Mouse (Mus musculus) lung, postnatal 25 days (tissue): ENCODE measurements around the gene Mrpl45.

Experiments used
- DNase-seq: peaks from one replicate; pipeline ENCODE4 v3.0.0; 2022; ENCODE audit warnings: low spot score

Gene Mrpl45

DNA sequence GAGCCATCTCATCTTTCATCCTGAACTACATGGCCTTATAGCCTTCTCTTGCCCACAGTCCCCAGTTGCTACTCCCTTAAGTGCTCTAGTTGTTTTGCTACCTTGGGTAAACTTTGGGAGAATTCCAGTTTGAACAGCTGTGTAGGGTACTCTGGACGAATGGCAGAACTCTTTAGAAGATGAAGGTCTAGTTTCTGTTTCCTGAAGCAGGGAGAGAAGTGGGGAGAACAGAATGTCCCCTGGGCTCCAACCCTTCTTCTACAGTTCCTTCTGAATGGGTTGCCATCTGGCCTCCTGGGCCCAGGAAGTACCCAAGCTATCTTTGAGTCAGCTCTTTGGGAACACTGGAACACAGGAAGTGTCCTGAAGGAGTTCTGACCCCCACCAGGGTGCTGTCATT is 18.4 kb downstream of the Mrpl45 start:
- no peak for DNase-seq

DNA sequence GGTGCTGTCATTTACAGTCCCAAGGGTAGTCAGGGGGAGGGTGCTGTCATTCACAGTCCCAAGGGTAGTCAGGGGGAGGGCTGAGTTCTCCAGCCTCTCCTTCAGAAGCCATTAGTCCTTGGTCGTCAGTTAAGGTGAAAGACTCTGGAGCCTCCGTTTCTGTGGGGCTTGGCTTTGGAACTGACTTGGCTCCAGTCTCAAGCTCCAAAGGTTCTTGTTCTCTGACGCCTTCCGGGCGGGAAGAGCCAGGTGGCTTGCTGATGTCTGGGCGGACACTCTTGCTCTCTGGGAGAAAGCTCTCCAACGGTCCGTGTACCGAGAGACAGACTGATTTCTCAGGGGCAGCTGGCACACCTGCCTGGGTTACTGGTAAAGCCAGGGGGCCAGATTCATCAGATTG is 18.9 kb downstream of the Mrpl45 start:
- DNase-seq: no peak

DNA sequence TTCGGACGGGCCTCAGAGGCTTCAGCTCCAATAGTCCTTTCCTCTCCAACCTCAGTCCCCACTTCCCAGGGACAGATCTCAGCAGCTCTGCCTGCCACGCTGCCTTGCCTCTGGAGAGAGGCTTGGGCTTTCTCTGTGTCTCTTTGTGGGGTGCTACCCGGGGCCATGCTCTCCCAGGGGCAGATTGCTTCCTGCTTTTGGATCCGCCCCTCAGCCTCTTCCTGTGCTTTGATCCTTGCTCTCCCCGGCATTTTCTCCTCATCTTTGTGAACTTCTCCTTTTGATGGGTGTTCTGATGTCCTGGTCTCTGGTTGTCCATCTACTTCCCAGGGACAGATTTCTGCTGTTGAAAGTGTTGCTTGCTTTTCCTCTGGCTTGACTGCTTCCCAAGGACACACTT is 20.7 kb downstream of the Mrpl45 start:
- no peak for DNase-seq

DNA sequence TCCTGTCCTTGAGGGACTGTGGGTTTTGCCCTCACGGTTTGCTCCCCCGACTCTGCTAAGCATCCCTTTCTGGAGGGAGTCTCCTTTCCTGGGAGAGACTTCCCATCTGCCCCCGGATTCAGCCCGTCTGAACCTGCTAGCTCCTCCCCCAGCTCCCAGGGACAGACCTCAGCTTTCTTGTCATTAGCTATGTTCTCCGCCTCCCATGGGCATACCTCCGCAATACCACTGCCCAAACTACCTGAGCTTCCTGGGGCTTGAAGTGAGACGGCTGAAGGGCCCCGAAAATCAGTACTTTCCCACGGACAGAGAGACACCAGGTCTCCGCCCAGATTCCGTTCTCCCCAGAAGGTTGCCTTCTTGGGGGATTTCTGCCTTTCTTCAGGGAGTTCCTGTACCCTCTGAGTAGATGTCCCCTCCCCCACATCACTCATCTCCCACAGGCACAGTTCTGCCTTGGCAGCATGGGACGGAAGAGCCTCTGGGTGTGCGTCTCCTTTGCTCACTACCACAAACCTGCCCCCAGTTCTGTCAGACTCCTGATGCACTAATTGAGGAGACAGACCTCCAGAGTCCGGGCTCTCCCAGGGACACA is 21.3 kb downstream of the Mrpl45 start:
- DNase-seq: no peak

DNA sequence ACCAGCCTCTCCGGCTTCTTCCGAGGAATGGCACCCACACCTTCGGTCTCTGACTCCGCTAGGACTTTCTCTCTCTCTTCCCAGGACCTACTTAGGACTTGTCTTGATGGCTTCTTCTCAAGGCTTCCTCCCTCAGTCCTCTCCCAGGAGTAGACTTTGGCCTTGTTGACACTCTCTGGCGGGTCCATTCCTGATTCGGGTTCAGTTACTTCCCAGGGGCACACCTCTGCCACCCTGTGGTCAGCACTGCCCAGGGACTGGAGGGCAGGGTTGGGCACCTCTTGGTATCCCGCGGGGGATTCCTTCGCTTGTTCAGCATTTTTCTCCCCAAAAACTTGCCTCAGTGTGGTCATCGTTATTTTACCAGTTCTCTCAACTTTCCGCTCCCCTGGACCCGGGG is 21.8 kb downstream of the Mrpl45 start:
- DNase-seq: no peak

DNA sequence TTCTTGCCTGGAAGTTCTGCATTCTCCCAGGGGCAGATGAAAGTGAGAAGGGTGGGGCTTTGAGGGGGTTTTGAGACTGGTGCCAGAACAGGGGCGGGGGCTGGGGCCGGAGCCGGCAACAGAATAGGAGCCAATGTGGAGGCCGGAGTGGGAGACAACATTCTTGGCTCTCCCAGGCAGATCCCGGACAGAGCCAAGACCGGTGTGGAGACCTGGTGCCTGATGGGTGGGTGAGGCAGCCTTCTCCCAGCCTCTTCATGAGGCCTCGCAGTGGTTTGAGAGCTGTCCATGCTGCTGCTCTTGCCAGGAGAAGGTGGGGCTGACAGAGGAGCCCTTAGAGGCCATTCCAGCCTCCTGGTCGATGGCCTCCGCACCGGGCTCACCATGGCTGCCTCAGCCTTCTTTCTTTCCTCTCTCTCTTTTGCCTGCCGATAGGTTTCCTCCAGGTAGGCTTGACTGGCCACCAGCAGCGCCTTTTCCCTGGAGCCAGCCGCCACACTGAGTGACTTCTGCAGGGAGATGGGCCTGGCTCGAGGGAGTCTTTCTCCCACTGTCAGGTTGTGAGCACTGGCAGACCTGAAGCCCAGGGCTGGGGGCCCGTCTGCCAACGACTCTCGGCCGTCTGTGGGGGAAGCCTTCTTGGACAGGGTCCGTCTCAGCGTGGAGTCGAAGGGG is 22.9 kb downstream of the Mrpl45 start:
- peak; percentile 41 for DNase-seq

DNA sequence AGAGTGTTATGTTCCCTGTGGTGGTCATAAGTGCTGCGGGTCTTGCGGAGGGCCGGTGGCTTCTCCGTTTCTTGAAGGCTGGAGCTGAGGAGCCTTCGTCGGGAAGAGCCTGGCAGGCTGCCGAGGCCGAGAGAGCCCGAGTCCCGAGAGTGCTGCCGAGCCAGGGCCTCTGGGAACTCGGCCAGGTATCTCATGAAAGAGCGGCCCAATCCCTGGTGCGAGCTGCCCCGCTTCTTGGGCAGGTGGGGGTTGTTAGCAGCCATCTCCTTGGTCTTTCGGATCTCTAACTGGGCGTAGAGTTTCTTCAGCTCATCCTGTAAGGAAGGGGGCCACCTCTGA is 23.4 kb downstream of the Mrpl45 start:
- peak; percentile 67 for DNase-seq

DNA sequence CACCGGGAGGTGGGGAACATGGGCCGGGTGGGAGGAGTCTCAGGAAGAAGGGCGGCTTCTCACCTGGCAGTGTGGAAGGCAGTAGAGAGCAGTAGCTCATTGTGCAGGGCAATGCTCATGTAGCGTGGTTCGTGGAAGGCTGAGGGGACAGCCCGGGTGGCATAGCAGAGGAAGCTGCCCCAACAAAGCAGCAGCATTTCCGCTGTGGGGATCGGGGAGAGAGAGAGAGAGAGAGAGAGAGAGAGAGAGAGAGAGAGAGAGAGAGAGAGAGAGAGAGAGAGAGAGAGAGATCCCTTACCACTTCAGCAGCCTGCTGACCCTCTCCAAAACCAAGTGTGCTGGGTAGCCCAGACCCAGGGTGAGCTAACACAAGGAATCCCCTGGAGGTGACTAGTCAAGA is 27.7 kb downstream of the Mrpl45 start:
- no peak for DNase-seq

DNA sequence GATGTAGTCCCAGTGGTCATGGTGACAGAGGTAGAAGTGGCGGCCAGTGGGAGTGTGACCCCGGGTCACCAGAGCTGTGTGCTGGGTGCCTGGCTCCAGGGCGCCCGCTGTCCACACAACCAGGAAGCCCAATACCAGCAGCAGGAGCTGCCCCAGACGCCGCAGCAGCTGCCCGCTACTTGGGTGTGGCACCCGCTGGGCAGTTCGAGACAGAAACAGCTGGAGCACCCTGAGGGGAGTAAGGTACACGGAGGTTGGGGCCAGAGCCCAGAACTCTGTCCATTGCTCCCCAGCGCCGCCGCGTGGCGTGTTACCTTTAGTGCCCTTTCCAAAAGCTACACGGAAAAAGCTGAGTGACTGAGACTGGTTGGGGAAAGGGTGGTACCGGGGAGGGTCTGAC is 28.1 kb downstream of the Mrpl45 start:
- peak; percentile 51 for DNase-seq

DNA sequence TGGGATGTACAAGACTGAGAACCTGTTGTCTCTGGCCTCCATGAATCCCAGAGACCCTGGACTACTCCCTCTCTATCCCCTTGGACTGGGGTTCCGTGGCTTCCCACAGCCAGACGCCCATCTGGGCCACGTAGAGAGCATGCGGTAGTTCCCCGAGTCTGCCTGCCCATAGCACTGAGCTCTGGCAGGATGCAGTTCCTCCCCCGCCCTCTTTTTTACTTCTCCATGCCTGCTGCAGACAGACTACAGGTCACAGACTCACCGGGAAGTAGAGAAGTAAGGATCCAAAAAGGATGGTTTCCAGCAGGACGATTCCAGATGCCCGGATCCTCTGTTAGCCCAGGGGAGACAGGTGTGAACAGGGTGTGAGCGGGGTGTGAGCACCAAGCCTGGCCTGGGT is 29.9 kb downstream of the Mrpl45 start:
- DNase-seq: no peak

DNA sequence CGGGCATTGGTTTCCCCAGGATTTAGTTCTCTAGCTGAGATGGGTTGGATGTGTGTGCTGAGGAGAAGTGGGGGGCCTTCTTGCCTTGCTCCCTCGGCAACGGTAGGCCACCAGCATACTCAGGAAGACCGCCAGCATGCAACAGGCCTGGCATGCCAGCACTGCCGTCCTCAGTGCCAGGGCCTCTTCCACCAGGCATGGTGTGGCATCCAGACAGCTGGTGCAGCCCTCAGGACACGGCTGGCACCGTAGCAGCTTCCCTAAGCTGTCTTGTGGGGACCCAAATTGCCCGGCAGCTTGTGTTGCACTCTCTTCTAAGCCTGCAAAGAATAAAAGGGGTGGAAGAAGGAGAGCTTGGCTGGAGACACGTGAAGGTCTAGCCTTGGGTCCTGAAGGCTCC is 30.9 kb downstream of the Mrpl45 start:
- DNase-seq: no peak

DNA sequence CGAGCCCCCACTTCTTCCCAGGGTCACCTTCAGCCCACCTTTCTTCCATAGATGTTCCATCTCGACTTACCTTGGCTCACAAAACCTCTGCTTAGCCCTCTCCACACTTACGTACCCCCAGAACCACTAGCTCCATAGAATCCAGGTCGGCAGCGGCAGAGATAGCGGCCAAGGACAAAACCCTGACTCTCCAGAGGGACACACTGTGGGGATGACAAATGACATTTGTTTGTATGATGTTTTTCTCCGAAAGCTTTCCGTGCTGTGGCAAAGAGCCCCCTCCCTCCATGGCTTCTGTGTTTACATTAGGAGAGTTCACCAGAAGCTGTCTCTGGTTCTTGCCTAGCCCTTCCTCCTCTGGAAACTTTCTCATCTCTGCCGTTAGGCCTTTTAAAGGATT is 31.8 kb downstream of the Mrpl45 start:
- no peak for DNase-seq

DNA sequence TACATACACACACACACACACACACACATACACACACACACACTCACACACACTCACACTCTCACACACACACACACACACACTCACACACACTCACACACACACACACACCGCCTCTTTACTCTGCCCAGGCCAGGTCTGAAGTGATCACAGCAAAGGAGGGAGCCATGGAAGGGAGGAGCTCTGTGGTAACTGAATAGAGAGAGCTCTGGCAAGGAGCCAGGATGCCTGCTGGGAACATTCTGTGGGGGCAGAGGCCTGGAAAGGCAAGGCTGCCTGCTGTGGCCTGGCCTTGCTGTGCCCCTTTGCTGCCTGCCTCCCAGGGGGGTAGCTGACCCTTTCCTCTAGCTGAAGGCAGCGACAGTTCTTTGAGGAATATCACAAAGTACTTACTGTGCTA is 34.5 kb downstream of the Mrpl45 start:
- peak; percentile 71 for DNase-seq

DNA sequence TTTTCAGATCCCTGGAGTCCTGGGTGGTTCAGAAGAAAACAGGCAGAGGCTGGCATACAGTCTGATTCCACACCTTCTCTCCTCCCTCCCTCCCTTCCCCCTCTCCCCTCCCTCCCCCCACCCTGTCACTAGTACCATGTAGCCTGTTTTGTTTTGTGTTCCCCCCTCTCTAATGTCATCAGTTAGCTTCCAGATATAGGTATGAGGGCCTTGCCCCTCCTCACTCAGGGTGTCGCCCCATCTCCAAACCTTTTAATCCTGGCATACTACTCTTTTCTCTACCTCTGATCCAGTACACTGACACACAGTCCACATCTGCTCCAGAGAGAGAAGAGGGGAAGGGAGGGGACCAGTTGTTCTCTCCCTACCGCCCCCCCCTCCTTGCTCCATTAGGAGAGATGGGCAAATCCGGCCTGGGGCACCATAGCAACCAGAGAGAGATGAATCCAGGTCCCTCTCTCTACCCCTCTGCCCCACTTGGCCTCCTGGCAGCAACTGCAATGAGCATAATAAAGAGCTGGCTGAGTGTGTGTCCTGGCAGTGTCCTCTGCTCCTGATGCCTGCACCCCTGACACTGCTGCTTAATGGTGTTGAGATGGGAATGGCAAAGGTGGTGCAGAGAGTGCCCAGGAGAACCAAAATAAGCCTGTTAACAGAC is 36.6 kb downstream of the Mrpl45 start, which contains the start of gene Gpr179:
Gene Gpr179 (minus strand): TSS at position 51 of the 658 bp plus-strand sequence.
- DNase-seq: no peak

DNA sequence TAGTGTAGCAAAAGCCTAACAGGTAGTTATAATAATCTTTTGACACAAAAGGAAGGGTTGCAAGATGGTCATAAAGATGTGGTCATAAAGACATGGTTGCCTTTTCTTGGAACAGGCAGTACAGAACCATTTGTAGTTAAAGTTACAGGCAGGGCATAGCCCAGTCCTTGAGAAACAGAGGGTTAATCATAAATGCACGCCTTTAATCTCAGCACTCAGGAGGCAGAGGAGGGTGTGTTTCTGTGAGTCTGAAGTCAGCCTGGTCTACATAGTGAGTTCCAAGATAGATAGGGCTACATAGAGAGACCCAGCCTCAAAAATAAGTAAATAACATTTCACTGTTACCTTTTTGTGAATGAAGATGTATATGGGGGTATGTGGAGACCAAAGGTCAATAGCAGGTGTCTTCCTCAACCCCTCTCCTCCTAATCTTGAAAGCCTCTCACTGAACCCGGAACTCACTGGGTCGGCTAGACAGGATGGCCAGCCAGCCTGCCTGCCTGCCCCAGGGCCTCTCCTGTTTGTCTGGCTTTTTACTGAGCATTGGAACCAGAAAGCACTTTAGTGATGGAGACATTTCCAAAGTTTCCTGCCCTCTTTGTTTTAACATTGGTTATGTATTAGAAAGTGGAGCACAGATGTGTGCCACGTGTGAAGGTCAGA is 37.5 kb downstream of the Mrpl45 start:
- DNase-seq: no peak

DNA sequence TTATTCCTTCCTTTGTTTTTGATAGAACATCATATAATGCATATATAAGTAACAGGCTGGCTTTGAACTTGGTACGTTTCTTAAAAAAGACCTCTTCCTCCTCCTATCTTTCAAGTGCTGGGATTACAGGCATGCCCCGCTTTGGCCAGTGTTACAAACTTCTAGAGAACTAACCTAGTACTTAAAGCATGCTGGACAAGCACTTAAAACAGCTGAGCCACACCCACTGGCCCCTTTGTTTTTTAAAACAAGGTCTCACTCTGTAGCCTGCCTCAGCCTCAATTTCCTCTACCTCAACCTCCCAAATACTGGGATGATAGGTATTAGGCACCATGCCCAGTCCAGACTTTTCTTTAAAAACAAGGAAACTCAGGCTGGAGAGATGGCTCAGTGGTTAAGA is 39.1 kb downstream of the Mrpl45 start:
- DNase-seq: no peak

DNA sequence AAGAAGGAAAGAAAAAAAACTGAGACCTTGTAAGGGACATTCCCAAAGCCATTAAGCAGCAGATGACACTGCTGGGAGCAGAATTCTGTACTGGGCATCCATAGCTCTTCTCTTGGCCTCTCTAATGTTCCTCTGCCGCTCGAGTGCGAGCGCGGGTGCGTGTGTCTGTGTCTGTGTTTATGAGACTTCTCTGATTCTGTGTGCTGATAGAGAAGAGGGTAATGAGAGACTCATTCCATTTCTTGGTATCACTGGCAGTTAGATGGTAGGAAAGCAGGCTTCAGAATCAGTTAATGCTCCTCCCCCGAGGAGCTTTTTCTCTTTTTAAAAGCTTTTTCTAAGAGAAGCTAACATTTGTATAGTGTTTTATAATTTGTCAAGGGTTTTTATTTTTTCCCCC is 39.7 kb downstream of the Mrpl45 start:
- DNase-seq: no peak

DNA sequence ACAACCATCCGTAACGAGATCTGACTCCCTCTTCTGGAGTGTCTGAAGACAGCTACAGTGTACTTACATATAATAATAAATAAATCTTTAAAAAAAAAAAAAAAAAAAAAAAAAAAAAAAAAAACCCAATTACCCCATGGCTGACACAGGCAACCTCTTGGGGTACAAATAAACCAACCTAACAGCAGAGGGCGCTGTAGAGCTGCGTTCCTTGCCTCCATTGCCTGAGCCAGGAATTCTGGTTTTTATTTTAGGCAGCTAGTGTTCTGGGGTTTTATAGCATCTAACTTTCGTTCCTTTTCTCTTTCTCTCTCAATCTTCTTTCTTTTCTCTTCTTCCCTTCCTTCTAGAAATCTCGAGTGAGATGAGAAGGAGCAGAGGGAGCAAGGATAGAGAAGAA is 42.1 kb downstream of the Mrpl45 start:
- peak; percentile 84 for DNase-seq

DNA sequence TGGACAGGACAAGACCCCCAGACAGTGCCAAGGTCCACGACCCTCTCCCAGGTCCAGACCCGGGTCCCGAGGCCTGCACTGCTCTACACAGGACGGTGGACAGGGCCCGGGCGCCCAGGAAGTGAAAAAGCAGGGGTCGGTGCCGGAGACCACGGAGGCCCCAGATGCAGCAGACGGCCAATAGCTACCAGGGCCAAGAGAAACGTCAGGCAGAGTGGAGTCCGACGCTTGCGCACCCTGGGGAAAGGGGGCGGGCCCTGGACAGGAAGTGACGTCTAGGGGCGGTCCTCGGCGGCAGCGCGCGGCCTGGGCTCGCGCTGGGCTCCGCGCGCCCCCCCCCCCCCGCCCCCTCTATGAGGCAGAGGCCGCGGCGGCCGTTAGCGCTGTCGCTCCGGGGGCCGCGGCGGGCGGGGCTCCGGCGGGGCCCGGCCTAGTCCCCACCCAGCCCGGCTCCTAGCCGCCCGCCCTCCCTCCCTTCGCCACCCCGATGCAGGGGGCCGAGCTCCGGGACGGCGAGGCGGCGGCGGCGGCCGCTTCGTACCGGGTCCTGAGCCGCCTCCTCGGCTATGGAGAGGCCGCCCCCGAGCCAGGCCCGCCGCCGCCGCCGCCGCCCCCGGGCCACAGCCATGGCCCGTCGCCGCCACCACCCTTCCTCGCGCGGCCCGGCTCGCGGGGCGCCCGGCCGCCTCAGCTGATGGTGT is 46.6 kb downstream of the Mrpl45 start, which contains the start of gene Socs7:
Gene Socs7 (plus strand): TSS at position 604 of the 701 bp plus-strand sequence.
- peak; percentile 95 for DNase-seq

DNA sequence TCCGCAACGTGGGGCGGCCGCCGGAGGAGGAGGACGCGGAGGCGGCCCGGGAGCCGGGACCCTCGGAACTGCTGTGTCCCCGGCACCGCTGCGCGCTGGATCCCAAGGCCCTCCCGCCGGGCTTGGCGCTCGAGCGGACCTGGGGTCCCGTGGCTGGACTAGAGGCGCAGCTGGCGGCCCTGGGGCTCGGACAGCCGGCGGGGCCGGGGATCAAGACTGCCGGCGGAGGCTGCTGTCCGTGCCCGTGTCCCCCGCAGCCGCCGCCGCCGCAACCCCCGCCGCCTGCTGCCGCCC is 47.1 kb downstream of the Mrpl45 start:
- DNase-seq: no peak

DNA sequence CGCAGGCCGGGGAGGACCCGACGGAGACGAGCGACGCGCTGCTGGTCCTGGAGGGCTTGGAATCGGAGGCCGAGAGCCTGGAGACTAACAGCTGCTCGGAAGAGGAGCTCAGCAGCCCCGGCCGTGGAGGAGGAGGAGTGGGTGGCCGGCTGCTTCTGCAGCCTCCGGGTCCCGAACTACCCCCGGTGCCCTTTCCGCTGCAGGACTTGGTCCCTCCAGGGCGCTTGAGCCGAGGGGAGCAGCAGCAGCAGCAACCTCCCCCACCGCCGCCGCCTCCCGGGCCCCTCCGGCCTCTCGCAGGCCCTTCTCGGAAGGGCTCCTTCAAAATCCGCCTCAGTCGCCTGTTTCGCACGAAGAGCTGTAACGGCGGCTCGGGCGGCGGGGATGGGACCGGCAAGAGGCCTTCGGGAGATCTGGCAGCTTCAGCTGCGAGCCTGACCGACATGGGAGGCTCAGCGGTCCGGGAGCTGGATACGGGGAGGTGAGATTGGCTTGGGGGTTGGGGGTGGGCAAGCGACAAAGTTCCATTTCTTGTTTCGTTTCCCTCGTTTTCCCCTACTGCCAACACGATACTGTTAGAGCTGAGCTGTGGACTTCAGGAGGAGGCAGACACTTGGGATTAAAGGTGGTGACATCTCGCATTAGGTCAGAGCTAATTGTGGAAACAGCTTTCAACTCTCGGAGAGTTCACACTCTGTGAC is 47.6 kb downstream of the Mrpl45 start:
- peak; percentile 17 for DNase-seq

DNA sequence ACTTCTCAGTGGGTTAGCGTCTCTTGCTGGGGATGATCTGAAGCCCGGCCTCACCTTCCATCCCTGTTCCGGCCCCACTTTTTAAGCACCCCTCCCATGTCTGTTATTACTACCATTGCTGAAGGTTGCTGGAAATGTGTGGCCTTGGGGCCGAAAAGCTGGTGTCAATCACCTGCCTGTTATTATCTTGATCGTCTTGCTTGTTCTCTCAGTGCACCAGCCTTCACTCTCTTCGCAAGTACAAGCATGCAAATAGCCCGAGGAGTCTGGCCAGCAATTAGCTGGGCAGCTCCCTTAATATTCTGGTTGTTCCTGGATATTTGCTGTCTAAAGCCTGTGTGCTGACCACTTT is 48.1 kb downstream of the Mrpl45 start:
- DNase-seq: no peak
